Mouse (Mus musculus) G1E-ER4 (cell line): ENCODE results near the gene Mroh8. TPM values are rescaled to one million over a fixed set of nuclear protein-coding genes. Genes with fewer than 3 reads are reported as not detected.

Experiments
- GATA1 ChIP-seq: IDR thresholded peaks from one replicate; pipeline ENCODE4 v1.8.0; 2012; ENCODE audit warnings: low read length, inconsistent platforms
- polyA plus RNA-seq: library from polyadenylated mRNA; stranded (reverse); fragments of >175 nt; gene quantifications from 2 replicates; pipeline ENCODE4 v1.2.3, GENCODE M21; 2012

Mroh8 gene
- polyA plus RNA-seq, 1 experiment = 0.53 TPM

GRCm38 (mm10) chr2:157245001-157245400 lies 34.3 kb downstream of the Mroh8 start:
- TF ChIP-seq GATA1 = no peak

DNA sequence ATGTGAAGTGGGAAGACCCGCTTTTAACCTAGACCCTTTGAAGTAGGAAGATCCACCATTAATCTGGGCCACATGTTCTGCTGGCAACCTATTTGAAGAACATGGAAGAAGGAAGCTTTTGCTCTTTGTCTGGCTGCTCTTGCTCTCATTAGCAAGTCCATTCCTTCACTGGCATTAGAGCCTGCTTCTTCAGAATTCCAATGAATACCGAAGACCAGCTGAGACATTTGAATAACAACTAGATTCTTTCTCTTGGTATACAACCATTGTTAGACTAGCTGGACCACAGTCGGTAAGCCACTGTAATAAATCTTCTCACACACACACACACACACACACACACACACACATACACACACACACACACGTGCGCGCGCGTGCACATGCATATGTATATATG lies 43.4 kb downstream of the Mroh8 start:
- TF ChIP-seq GATA1 = no peak

DNA sequence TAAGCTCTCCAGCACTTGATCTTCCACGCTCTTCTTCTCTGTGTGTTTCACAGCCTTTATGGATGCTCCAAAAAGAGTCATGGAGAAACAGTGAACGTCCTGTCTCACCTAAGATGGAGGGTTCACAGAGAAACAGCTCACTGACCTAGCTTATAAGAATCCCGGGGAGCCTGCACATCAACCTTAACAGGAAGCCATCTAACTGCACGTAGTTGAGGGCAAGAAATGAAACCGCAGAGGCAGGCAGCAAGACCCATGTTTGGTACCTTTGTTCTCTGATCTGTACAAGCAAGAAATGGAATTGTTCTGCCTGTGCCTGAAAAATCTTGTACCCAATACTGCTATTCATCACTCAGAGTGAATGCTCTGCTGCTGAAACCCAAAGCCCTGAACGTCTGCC lies 59.2 kb downstream of the Mroh8 start:
- no peak for TF ChIP-seq GATA1

DNA sequence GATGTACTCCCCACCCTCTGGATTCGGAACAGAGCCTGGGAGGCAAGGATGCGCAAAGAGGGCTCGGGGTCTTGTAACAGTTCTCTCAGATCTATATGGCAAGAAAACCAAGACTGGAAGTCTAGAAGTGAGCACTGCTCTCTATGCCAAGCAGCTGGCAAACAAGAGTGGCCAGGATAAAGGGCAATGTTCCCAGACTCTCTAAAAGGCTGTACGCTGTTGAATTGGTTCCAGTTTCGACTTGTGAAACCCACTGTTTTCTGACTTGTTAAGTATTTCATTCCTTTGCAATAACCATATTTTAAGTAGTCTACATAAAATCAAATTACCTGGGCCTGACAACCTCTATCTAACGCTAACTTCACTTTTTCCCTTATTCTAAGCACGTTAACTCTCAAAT lies 67.6 kb downstream of the Mroh8 start:
- TF ChIP-seq GATA1 = no peak

DNA sequence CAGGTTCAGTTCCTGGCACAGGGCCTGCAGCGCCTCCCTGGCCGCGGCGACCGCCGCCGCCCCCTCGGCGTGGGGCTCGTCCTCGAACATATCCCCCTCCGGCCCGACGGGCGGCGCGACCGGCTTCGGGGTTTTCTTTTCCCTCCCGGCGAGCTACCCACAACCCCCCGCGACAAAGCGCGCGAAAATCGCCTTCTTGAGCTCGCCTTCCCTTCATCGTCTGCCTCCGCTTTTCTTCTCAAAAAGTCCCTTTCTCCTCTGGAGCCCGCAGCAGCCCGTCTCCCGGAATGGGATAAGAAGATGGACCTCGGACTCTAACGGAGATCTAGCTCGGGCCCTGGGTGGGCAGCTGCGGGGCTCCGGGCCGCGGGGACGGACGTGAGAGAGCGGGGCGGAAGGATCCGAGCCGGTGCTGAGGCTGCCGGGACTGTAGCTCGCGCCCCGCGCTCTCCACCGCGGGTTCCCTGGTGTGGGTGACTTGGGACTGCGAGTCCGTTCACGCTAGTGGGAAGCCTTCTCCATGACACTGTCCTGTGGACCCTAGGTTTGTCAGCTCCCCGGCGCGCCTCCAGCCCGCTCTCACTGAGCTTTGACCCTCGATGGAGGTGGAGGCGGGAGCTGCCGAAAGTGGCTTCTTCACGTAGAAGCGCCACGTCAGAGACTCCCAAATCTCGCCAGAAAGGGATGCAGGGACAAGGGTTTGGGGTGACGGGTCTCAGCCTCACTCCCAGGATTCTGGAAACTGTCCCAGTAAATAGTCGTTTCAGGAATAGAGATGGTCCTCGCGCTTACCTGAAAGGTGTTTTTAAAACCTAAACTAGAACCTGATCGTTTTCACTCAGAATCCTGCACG lies 74.8 kb downstream of the Mroh8 start, which contains the start of gene Rbl1:
TSS of gene Rbl1 (minus strand) at position 169 of the 853 bp plus-strand sequence.
- no peak for TF ChIP-seq GATA1

DNA sequence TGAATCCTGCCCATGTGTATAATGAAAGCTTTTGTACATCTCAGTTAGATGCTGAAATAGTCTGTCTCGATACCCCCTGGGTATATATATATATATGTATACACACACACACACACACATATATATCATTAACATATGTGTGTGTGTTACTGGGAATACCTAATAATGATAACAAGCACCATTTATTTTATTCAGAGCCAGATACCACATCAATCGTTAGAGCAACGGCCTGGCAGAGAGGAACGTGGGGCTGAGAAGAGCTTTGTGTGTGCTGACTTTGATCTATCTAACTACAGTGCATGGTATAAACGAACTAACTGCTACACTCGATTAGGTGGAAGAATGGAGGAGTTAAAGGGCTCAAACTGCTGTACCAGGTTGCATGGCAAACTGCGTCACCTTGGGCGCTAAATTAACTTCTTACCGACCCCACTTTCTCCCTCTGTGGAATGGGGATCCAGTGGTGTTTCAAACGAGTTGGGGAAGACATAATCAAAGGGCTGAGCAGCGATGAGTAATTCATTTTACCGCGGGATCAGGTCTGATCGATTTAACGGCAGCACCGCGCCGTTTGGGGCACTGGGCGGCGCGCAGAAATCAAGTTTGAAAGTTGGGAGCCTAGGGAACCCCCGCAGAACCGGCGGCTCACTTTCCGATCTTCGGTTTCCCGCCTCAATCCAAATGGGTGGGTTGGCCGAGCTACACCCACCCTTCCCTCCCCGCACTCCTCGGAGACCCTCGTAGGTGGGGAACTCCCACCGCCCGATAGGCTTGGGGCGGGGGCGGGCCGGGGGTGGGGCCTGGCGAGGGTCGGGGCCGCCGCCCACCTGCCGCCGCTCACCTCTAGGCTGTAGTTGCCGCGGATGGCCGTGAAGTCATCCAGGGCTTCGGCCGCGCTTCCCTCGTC lies 75.6 kb downstream of the Mroh8 start:
- no peak for TF ChIP-seq GATA1

- TF ChIP-seq GATA1 = no peak
Measured at GRCm38 (mm10) chr2:157203026-157203425, 76.3 kb downstream of the Mroh8 start.

DNA sequence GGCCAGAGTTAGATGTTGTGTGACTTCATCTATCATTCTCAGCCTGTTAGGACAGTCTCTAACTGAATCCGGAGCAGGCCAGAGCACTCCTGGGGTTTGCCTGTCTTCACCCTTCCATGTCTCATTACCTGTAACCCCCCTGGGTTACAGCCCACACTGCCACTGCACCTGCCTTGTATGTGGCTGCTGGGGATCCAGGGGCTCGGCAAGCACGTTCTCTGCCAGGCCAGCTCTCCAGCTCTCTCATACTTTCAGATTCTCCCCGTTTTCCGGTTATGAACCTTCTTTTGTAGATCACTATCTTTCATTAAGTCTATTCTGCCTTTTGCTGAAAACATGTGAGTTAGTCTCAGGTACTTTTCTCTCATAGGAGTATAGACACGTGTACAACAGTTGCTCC lies 77.0 kb downstream of the Mroh8 start:
- TF ChIP-seq GATA1 = no peak

DNA sequence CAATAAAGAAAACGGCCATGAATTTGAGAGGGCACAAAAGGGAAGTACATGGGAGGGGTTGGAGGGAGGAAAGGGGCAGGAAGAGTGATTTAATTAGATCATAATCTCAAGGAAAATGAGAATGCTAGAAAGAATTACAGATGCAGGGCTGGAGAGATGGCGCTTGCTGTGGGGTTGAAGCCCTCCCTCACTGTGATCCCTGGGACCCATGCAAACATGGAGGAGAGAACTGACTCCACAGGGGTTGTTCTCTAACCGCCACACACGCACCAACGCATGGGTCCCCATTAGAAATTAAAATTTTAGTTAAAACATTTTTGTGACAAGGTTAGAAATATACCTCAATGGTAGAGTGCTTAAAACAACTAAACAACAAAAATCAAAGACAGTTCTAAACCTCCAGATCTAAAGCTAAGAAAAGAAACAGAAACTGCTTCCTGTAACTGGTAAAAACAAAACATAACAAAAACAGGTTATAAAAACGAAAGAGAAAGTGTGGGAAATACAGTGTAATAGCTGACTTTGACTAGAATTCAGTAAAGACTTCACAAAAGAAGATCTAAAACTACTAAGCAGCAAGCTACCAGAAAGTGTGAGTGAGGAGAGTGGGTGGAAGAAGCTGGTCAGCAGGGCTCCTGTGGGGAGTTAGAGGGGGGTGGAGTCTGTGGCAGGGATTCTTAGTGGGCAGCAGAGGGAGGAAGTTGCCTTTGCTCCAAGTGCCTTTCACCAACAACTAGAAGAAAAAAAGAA lies 78.1 kb downstream of the Mroh8 start:
- TF ChIP-seq GATA1 = no peak

DNA sequence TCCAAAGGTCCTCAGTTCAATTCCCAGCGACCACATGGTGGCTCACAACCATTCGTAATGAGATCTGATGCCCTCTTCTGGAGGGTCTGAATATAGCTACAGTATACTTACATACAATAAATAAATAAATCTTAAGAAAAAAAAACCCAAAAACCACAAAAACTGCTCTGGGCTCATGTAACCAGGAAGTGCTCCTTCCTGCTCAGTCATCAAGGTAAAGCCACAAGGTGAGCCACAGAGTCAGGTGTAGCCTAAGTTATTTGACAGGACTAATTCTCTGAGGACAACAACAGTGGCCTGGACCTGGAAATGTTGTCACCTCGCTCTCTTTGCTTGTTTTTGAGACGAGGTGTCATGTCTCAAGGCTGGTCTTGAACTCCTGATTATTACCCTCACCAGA lies 88.7 kb downstream of the Mroh8 start:
- TF ChIP-seq GATA1 = no peak

DNA sequence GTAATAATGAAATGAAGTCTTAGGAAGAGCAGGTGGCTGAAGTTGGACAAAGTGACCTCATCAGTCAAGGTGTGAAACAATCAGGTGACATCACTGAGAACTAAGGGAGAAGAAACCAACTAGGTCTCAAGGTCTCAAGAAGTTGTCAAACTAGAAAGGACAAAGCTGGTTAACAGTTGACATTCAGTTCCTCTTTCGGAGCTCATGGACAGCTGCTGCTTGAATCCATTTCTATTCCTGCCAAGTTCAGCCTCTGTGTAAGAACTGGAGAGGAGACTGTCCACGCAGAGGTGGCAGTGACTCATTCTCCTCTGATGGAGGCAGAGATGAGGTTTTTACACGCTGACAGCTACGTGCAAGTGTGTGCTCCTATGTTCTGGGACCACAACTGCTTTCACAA lies 92.1 kb downstream of the Mroh8 start:
- TF ChIP-seq GATA1 = no peak

GRCm38 (mm10) chr2:157186504-157186903 lies 92.8 kb downstream of the Mroh8 start:
- no peak for TF ChIP-seq GATA1

DNA sequence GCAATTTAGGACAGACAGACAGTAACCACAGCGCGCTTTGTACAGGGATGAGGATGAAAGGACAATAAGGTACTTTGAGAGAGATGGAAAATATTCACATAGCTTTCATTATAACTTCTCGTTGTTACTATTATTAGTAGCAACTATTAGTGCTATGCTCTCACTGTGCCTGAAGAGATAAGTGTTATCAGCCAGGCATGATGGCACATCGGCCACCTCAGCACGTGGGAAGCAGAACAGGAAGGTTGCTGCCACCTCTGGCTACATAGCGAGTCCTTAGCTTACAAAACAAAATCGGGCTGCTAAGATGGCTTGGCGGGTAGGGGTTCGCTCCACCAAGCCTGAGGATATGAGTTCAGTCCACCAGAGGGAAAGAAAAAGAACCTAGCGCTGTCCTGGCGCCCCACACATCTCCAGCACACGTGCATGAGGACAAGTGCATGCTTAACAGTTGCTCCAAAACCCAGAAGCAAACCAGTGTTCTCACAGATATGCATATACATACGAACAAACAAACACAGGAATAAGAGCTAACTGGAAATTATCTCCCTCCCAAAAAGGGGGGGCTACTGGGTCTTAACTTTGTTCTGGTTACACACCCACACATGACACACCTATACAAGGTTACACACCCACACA lies 94.2 kb downstream of the Mroh8 start:
- TF ChIP-seq GATA1 = peak; percentile 82

- no peak for TF ChIP-seq GATA1
Measured at GRCm38 (mm10) chr2:157178167-157178566, 101.2 kb downstream of the Mroh8 start.

DNA sequence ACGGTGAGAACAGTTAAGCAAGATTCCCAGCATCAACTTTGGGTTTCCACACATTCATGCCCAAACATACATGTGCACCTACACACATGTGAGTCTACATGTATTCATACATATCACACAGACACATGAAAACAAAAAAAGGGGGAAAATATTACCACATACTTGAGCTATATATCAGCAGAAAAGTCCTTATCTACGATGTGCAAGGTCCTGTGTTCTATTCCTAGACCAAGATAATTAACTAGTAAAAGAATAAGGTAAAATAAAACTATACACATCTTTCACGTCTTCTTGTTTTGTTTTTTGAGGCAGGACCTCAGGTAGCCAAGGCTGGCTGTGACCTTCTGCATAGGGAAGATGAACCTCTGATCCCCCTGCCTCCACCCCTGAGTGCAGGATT lies 103.1 kb downstream of the Mroh8 start:
- TF ChIP-seq GATA1 = no peak

- TF ChIP-seq GATA1 = no peak
Measured at GRCm38 (mm10) chr2:157174416-157174815, 104.9 kb downstream of the Mroh8 start.
